Mouse (Mus musculus) 416B (cell line): Measurements from ENCODE around the gene Nek3.

Source experiments
- DNase-seq: peaks from one replicate; pipeline ENCODE4 v3.0.0; 2011; ENCODE audit warnings: low read depth

Nek3 gene

GRCm38 (mm10) chr8:22166080-22166603, at the start of gene Nek3:
Nek3 (minus strand) TSS chr8:22166435.
- DNase-seq: peak; percentile 96

- no peak for DNase-seq
These were observed 48.6 kb upstream of the Nek3 start for GRCm38 (mm10) chr8:22214826-22215225.

GRCm38 (mm10) chr8:22209012-22209411, 42.8 kb upstream of the Nek3 start:
- peak; percentile 97 for DNase-seq

GRCm38 (mm10) chr8:22207535-22207934, 41.3 kb upstream of the Nek3 start:
- DNase-seq: peak; percentile 70

- no peak for DNase-seq
These were observed 33.2 kb upstream of the Nek3 start for GRCm38 (mm10) chr8:22199481-22199880.

GRCm38 (mm10) chr8:22197914-22198313, 31.7 kb upstream of the Nek3 start:
- no peak for DNase-seq

- DNase-seq: no peak
These were observed 27.3 kb upstream of the Nek3 start for GRCm38 (mm10) chr8:22193432-22194010.

- peak; percentile 82 for DNase-seq
These were observed 26.6 kb upstream of the Nek3 start, which contains the start of gene Vps36 for GRCm38 (mm10) chr8:22192660-22193431. Vps36 (plus strand) TSS chr8:22192809.

- peak; percentile 87 for DNase-seq
These were observed 19.5 kb upstream of the Nek3 start, which contains the start of gene Ckap2 for GRCm38 (mm10) chr8:22185431-22186397. Ckap2 (minus strand) TSS chr8:22185819.

GRCm38 (mm10) chr8:22184884-22185283, 18.6 kb upstream of the Nek3 start:
- DNase-seq: peak; percentile 76

GRCm38 (mm10) chr8:22175966-22176365, 9.7 kb upstream of the Nek3 start:
- no peak for DNase-seq

- no peak for DNase-seq
These were observed 2.9 kb upstream of the Nek3 start for GRCm38 (mm10) chr8:22169167-22169566.

GRCm38 (mm10) chr8:22165251-22166079, 770 bp downstream of the Nek3 start:
- DNase-seq: no peak

- DNase-seq: no peak
These were observed 1.8 kb downstream of the Nek3 start for GRCm38 (mm10) chr8:22164431-22164830.

GRCm38 (mm10) chr8:22162206-22162605, 4.0 kb downstream of the Nek3 start:
- DNase-seq: no peak

GRCm38 (mm10) chr8:22150345-22150663, 15.9 kb downstream of the Nek3 start:
- DNase-seq: no peak

GRCm38 (mm10) chr8:22149643-22150344, 16.4 kb downstream of the Nek3 start:
- no peak for DNase-seq

- DNase-seq: no peak
These were observed 17.9 kb downstream of the Nek3 start for GRCm38 (mm10) chr8:22148367-22148740.

- DNase-seq: no peak
These were observed 18.4 kb downstream of the Nek3 start for GRCm38 (mm10) chr8:22147706-22148366.

- no peak for DNase-seq
These were observed 20.4 kb downstream of the Nek3 start for GRCm38 (mm10) chr8:22145831-22146230.
